In genomic region chr2:166995021-166995795, GRCm38 (mm10) we compare ENCODE assay signal across 8 mouse cellular contexts. TPM values are rescaled to one million over a fixed set of nuclear protein-coding genes. Genes with fewer than 3 reads are reported as not detected.
A peak's percentile ranks its signal among the peaks of the same experiment; 100 is the strongest.
DNase-seq lines count a peak whose midpoint lies in the region; ATAC-seq and TF ChIP-seq lines count a peak whose summit lies in the region.

No protein-coding gene starts in this region.

- peaks cover 23% of the 10 kb centered on the region for H3K36me3 ChIP-seq in heart, adult 2 months (ENCODE audit: control insufficient read depth, insufficient read depth, low read length)
- no peaks in the 10 kb centered on the region for H3K36me3 ChIP-seq in kidney, embryonic 14.5 days (ENCODE audit: control insufficient read depth, insufficient read depth, low read length)

- peaks cover 13% of the 10 kb centered on the region for H3K4me1 ChIP-seq in heart, adult 2 months (ENCODE audit: control insufficient read depth, insufficient read depth, low read length)
- H3K4me1 ChIP-seq in kidney, embryonic 14.5 days (ENCODE audit: control insufficient read depth, insufficient read depth, low read length): peaks cover 25% of the 10 kb centered on the region

- H3K4me3 ChIP-seq in heart, adult 2 months: peak overlapping the region; percentile 87
- H3K4me3 ChIP-seq in kidney, embryonic 14.5 days (ENCODE audit: low read length): peak overlapping the region; percentile 97

- no peaks in the 10 kb centered on the region for H3K9me3 ChIP-seq in kidney, embryonic 14.5 days (ENCODE audit: control insufficient read depth, low read length)

- no peak for TF ChIP-seq POLR2A in heart, adult 2 months (IDR thresholded peaks at IDR 0.05; ENCODE audit: insufficient read depth, low read depth, low read length)

- no peak; the same call in 1 of the 2 replicates for ATAC-seq in kidney, embryonic 14.5 days (ENCODE audit: low FRiP score, low TSS enrichment)
- ATAC-seq in megakaryocyte progenitor cell, adult 5-6 weeks (replicated peaks; ENCODE audit: poor library complexity): peak; percentile 45

- no peaks in the 10 kb centered on the region for H3K27me3 ChIP-seq in heart, adult 2 months (ENCODE audit: control insufficient read depth, insufficient read depth, low read length)
- no peaks in the 10 kb centered on the region for H3K27me3 ChIP-seq in kidney, embryonic 14.5 days (ENCODE audit: control insufficient read depth, insufficient read depth, low read length)

- no peak for TF ChIP-seq EP300 in heart, adult 2 months (IDR thresholded peaks at IDR 0.05; ENCODE audit: insufficient read depth, low read depth, low read length)

- peak overlapping the region; percentile 91 for H3K4me2 ChIP-seq in kidney, embryonic 14.5 days (replicated peaks; ENCODE audit: low read depth, low read length)

- peak overlapping the region; percentile 93 for H3K27ac ChIP-seq in heart, adult 2 months
- H3K27ac ChIP-seq in kidney, embryonic 14.5 days (ENCODE audit: low read depth, low read length): peak overlapping the region; percentile 96

- peak overlapping the region; percentile 96 for H3K9ac ChIP-seq in heart, adult 2 months (ENCODE audit: low read depth, low read length)
- peak overlapping the region; percentile 93 for H3K9ac ChIP-seq in kidney, embryonic 14.5 days (ENCODE audit: low read depth, low read length)

- DNase-seq in gastrocnemius, postnatal 25 days: peak; percentile 15
- DNase-seq in gastrocnemius, postnatal 14 days: no peak
- peak; percentile 52 for DNase-seq in MN1 (ENCODE audit: low spot score)
- peak; percentile 43 to 53 for DNase-seq in cerebellum, postnatal 25 days
- DNase-seq in heart, adult 2 months: peak; percentile 28 to 43
- peak; percentile 32 to 36 for DNase-seq in spleen, postnatal 36 days (ENCODE audit: low spot score in 2 of 2)

- no peak for TF ChIP-seq CTCF in heart, adult 2 months (IDR thresholded peaks at IDR 0.05)

- H3K79me2 ChIP-seq in heart, adult 2 months (replicated peaks; ENCODE audit: control insufficient read depth, insufficient read depth, low read length): no peaks in the 10 kb centered on the region; the same call in 1 of the 2 replicates

- WGBS in heart, adult 2 months: under 1% methylated on average over 28 of the region's 28 CpGs
- 2% methylated on average over 28 of the region's 28 CpGs for WGBS in kidney, embryonic 14.5 days

- intact Hi-C loops in gastrocnemius, postnatal 14 days (cut with DNase I; ENCODE audit: low total_unique reads): no loop called here
- intact Hi-C loops in heart, adult 2 months (cut with DNase I): loop anchor here (5.0 kb wide), 1 partner anchor 67 kb away; the partner anchor contains the start of gene Znfx1

RNA-seq across cellular contexts. Expression of gene Stau1, which starts 0.9 kb away (rescaled TPM):
- 10 to 100 TPM; 30.4 to 32.3 TPM for total RNA-seq in gastrocnemius, postnatal 25 days (2021)
- total RNA-seq in gastrocnemius, postnatal 14 days (2021): 10 to 100 TPM; 40.0 to 41.7 TPM
- total RNA-seq in heart, adult 2 months (2021): 10 to 100 TPM; 40.2 to 44.9 TPM
- polyA plus RNA-seq in heart, adult 2 months (2012; rRNA removed): 27.7 and 34.5 TPM in 2 replicates
- 43.2 and 81.7 TPM in 2 replicates for polyA plus RNA-seq in kidney, embryonic 14.5 days (2014; fragmentation: Nextera tagmentation; extraction: Ambion mirVana)
- 35.7 and 36.0 TPM in 2 replicates for total RNA-seq in megakaryocyte progenitor cell, adult 5-6 weeks (2015)
- total RNA-seq in megakaryocyte progenitor cell, adult 5-6 weeks (2017): 30.1 and 32.1 TPM in 2 replicates

RNA-seq across cellular contexts. Expression of gene Ddx27, which starts 19.8 kb away (rescaled TPM):
- total RNA-seq in gastrocnemius, postnatal 25 days (2021): 1 to 10 TPM; 5.5 to 6.8 TPM
- 1 to 10 TPM; 6.8 to 8.0 TPM for total RNA-seq in gastrocnemius, postnatal 14 days (2021)
- total RNA-seq in heart, adult 2 months (2021): 10 to 100 TPM; 10.9 to 11.3 TPM
- polyA plus RNA-seq in heart, adult 2 months (2012; rRNA removed): 6.9 and 7.7 TPM in 2 replicates
- 43.5 and 55.8 TPM in 2 replicates for polyA plus RNA-seq in kidney, embryonic 14.5 days (2014; fragmentation: Nextera tagmentation; extraction: Ambion mirVana)
- 34.4 and 35.0 TPM in 2 replicates for total RNA-seq in megakaryocyte progenitor cell, adult 5-6 weeks (2015)
- total RNA-seq in megakaryocyte progenitor cell, adult 5-6 weeks (2017): 105 and 132 TPM in 2 replicates
